Mouse (Mus musculus): ENCODE measurements around the gene Gm2174. TPM values are rescaled to one million over a fixed set of nuclear protein-coding genes. Genes with fewer than 3 reads are reported as not detected.

Gm2174 gene
- polyA plus RNA-seq (2015; fragmentation: Nextera tagmentation; extraction: Ambion mirVana), result 2.1 and 2.9 TPM in 2 replicates

- Histone ChIP-seq H3K27ac (peak within 1 kb of the TSS; percentile 77), H3K9me3 (replicated peaks) (no peaks in the 10 kb centered on the region), H3K4me1 (replicated peaks) (peaks cover 8% of the 10 kb centered on the region), H3K36me3 (no peaks in the 10 kb centered on the region), H3K4me2 (no peak within 1 kb of the TSS), H3K9ac (no peak within 1 kb of the TSS), H3K27me3 (no peaks in the 10 kb centered on the region), H3K4me3 (no peak within 1 kb of the TSS)
- no peak for ATAC-seq (replicated peaks; ENCODE audit: insufficient number of reproducible peaks, insufficient read depth, low FRiP score, low read depth)
- 37% methylated on average over 4 of the region's 4 CpGs for WGBS
Observed at GRCm38 (mm10) chrX:56447524-56448015, at the start of gene Gm2174. Gene Gm2174, plus strand, starts transcription at chrX:56447965.

GRCm38 (mm10) chrX:56404646-56405045 is 43.1 kb upstream of the Gm2174 start:
- no peaks in the 10 kb centered on the region for H3K4me1 ChIP-seq (replicated peaks)
- no peak for ATAC-seq (replicated peaks; ENCODE audit: insufficient number of reproducible peaks, insufficient read depth, low FRiP score, low read depth)
- no peak overlapping the region for H3K9ac ChIP-seq
- no peaks in the 10 kb centered on the region for H3K27me3 ChIP-seq
- no peak overlapping the region for H3K27ac ChIP-seq
- no peaks in the 10 kb centered on the region for H3K9me3 ChIP-seq (replicated peaks)
- WGBS, result 19% methylated on average over 2 of the region's 2 CpGs
- H3K36me3 ChIP-seq, result no peaks in the 10 kb centered on the region
- no peak overlapping the region for H3K4me3 ChIP-seq
- H3K4me2 ChIP-seq, result no peak overlapping the region

GRCm38 (mm10) chrX:56405482-56405881 is 42.3 kb upstream of the Gm2174 start:
- no peak overlapping the region for H3K4me3 ChIP-seq
- no peaks in the 10 kb centered on the region for H3K4me1 ChIP-seq (replicated peaks)
- H3K9me3 ChIP-seq (replicated peaks), result no peaks in the 10 kb centered on the region
- no peak overlapping the region for H3K9ac ChIP-seq
- H3K36me3 ChIP-seq, result no peaks in the 10 kb centered on the region
- H3K4me2 ChIP-seq, result no peak overlapping the region
- no peaks in the 10 kb centered on the region for H3K27me3 ChIP-seq
- 30% methylated on average over 1 of the region's 1 CpGs for WGBS
- no peak for ATAC-seq (replicated peaks; ENCODE audit: insufficient number of reproducible peaks, insufficient read depth, low FRiP score, low read depth)
- H3K27ac ChIP-seq, result no peak overlapping the region

- WGBS, result 63% methylated on average over 5 of the region's 5 CpGs
- ATAC-seq (replicated peaks; ENCODE audit: insufficient number of reproducible peaks, insufficient read depth, low FRiP score, low read depth), result no peak
- Histone ChIP-seq H3K4me2 (no peak overlapping the region), H3K9me3 (replicated peaks) (no peaks in the 10 kb centered on the region), H3K9ac (no peak overlapping the region), H3K4me1 (replicated peaks) (no peaks in the 10 kb centered on the region), H3K4me3 (no peak overlapping the region), H3K27me3 (no peaks in the 10 kb centered on the region), H3K27ac (no peak overlapping the region), H3K36me3 (no peaks in the 10 kb centered on the region)
Observed at GRCm38 (mm10) chrX:56406128-56406527, 41.6 kb upstream of the Gm2174 start.

- no peak for ATAC-seq (replicated peaks; ENCODE audit: insufficient number of reproducible peaks, insufficient read depth, low FRiP score, low read depth)
- Histone ChIP-seq H3K4me2 (no peak overlapping the region), H3K9ac (no peak overlapping the region), H3K4me1 (replicated peaks) (no peaks in the 10 kb centered on the region), H3K4me3 (no peak overlapping the region), H3K36me3 (no peaks in the 10 kb centered on the region), H3K27ac (no peak overlapping the region), H3K27me3 (no peaks in the 10 kb centered on the region), H3K9me3 (replicated peaks) (no peaks in the 10 kb centered on the region)
- WGBS, result 53% methylated on average over 3 of the region's 3 CpGs
Observed at GRCm38 (mm10) chrX:56416277-56416676, 31.5 kb upstream of the Gm2174 start.

- Histone ChIP-seq H3K9ac (no peak overlapping the region), H3K27me3 (no peaks in the 10 kb centered on the region), H3K4me3 (no peak overlapping the region), H3K36me3 (no peaks in the 10 kb centered on the region), H3K9me3 (replicated peaks) (no peaks in the 10 kb centered on the region), H3K27ac (no peak overlapping the region), H3K4me2 (no peak overlapping the region), H3K4me1 (replicated peaks) (no peaks in the 10 kb centered on the region)
- no peak for ATAC-seq (replicated peaks; ENCODE audit: insufficient number of reproducible peaks, insufficient read depth, low FRiP score, low read depth)
- 61% methylated on average over 4 of the region's 4 CpGs for WGBS
Observed at GRCm38 (mm10) chrX:56417541-56417940, 30.2 kb upstream of the Gm2174 start.

- ATAC-seq (replicated peaks; ENCODE audit: insufficient number of reproducible peaks, insufficient read depth, low FRiP score, low read depth), result no peak
- Histone ChIP-seq H3K27ac (no peak overlapping the region), H3K4me3 (no peak overlapping the region), H3K4me1 (replicated peaks) (no peaks in the 10 kb centered on the region), H3K27me3 (no peaks in the 10 kb centered on the region), H3K4me2 (no peak overlapping the region), H3K9ac (no peak overlapping the region), H3K36me3 (no peaks in the 10 kb centered on the region), H3K9me3 (replicated peaks) (no peaks in the 10 kb centered on the region)
- 34% methylated on average over 2 of the region's 2 CpGs for WGBS
Observed at GRCm38 (mm10) chrX:56430601-56431000, 17.2 kb upstream of the Gm2174 start.

GRCm38 (mm10) chrX:56435758-56436283 is 11.9 kb upstream of the Gm2174 start:
- Histone ChIP-seq H3K4me3 (no peak overlapping the region), H3K4me2 (no peak overlapping the region), H3K36me3 (no peaks in the 10 kb centered on the region), H3K9ac (no peak overlapping the region), H3K4me1 (replicated peaks) (no peaks in the 10 kb centered on the region), H3K9me3 (replicated peaks) (no peaks in the 10 kb centered on the region), H3K27me3 (no peaks in the 10 kb centered on the region), H3K27ac (no peak overlapping the region)
- WGBS, result 31% methylated on average over 7 of the region's 7 CpGs
- ATAC-seq (replicated peaks; ENCODE audit: insufficient number of reproducible peaks, insufficient read depth, low FRiP score, low read depth), result no peak

- H3K9ac ChIP-seq, result no peak overlapping the region
- ATAC-seq (replicated peaks; ENCODE audit: insufficient number of reproducible peaks, insufficient read depth, low FRiP score, low read depth), result no peak; the same call in 1 of the 2 replicates
- 41% methylated on average over 11 of the region's 11 CpGs for WGBS
- no peaks in the 10 kb centered on the region for H3K36me3 ChIP-seq
- no peaks in the 10 kb centered on the region for H3K27me3 ChIP-seq
- peaks cover 8% of the 10 kb centered on the region for H3K4me1 ChIP-seq (replicated peaks)
- H3K9me3 ChIP-seq (replicated peaks), result no peaks in the 10 kb centered on the region
- H3K4me3 ChIP-seq, result no peak overlapping the region
- peak overlapping the region; percentile 77 for H3K27ac ChIP-seq
- H3K4me2 ChIP-seq, result no peak overlapping the region
Observed at GRCm38 (mm10) chrX:56446487-56447428, 1.0 kb upstream of the Gm2174 start.

- 8% methylated on average over 20 of the region's 22 CpGs for WGBS
- Histone ChIP-seq H3K4me2 (peak within 1 kb of the TSS; percentile 74), H3K9ac (peak within 1 kb of the TSS; percentile 74), H3K27ac (peak within 1 kb of the TSS; percentile 94), H3K4me3 (peak within 1 kb of the TSS; percentile 66), H3K4me1 (replicated peaks) (no peaks in the 10 kb centered on the region), H3K27me3 (no peaks in the 10 kb centered on the region), H3K36me3 (no peaks in the 10 kb centered on the region), H3K9me3 (replicated peaks) (no peaks in the 10 kb centered on the region)
- ATAC-seq (replicated peaks; ENCODE audit: insufficient number of reproducible peaks, insufficient read depth, low FRiP score, low read depth), result peak; percentile 79
Observed at GRCm38 (mm10) chrX:56454671-56455371, 7.1 kb downstream of the Gm2174 start, which contains the start of gene Ints6l. Gene Ints6l, plus strand, starts transcription at chrX:56454857.
